Mouse (Mus musculus): ENCODE measurements at regions not wholly inside any gene's neighbourhood (a gene's known extent, or its start where the extent isn't known, plus 50 kb on each side); places are given as distances from the start of the nearest gene placed in this dataset.

DNA sequence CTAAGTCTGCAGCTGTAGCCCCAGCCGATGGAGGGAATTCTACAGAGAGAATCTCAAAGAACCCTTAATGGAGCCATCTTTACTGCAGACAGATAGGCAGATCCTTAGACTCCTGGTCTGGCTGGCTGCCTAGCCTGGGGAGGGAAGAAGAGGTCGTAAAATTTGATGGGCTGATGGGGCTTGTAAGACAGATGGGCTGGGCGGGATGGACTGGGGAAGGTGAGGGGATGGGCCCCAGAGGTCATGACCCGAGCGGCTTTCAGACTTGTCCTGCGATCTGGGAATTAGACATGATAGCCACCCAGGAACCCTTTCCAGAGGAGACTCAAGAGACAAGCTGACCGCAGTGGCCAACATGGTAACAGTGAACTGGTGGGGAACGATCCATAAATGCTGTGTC, 107.1 kb downstream of the Gadd45g start:
- no peak overlapping the region for H3K4me3 ChIP-seq (replicated peaks; ENCODE audit: insufficient read depth, low read depth, low read length)
- TF ChIP-seq POLR2A (IDR thresholded peaks at IDR 0.05; ENCODE audit: borderline replicate concordance, insufficient read depth, low read length): no peak
- TF ChIP-seq CTCF (IDR thresholded peaks at IDR 0.05; ENCODE audit: borderline replicate concordance, insufficient read depth, low read depth, low read length): no peak
- H3K27ac ChIP-seq (ENCODE audit: insufficient read depth, low read length): no peak overlapping the region
- no peak for DNase-seq
- H3K4me1 ChIP-seq (ENCODE audit: control insufficient read depth, insufficient read depth, low read length): no peaks in the 10 kb centered on the region
- 85% methylated on average over 8 of the region's 8 CpGs for WGBS
- no peaks in the 10 kb centered on the region for H3K27me3 ChIP-seq (ENCODE audit: control insufficient read depth, insufficient read depth, low read length)

DNA sequence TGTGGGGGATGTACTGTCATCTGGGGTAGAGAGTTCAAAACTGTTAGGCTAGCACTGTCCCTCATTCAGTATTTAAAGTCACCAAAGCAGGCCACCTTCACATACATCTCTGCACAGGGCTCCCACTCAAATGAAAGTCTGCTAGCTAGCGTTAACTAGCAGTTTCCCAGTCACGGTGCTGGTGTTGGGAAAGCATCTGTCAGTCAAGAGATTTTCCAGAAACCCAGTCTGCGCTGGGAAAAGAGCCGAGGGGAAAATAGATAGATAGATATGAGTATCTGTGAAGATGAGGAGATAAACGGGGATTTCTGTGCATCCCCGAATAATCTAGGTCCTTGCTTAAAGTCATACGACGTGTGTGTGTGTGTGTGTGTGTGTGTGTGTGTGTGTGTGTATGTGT, 110.6 kb downstream of the Gadd45g start:
- H3K27me3 ChIP-seq (ENCODE audit: control insufficient read depth, insufficient read depth, low read length): no peaks in the 10 kb centered on the region
- no peak for DNase-seq
- no peak overlapping the region for H3K4me3 ChIP-seq (replicated peaks; ENCODE audit: insufficient read depth, low read depth, low read length)
- WGBS: 85% methylated on average over 8 of the region's 8 CpGs
- TF ChIP-seq POLR2A (IDR thresholded peaks at IDR 0.05; ENCODE audit: borderline replicate concordance, insufficient read depth, low read length): no peak
- TF ChIP-seq CTCF (IDR thresholded peaks at IDR 0.05; ENCODE audit: borderline replicate concordance, insufficient read depth, low read depth, low read length): no peak
- H3K4me1 ChIP-seq (ENCODE audit: control insufficient read depth, insufficient read depth, low read length): no peaks in the 10 kb centered on the region
- no peak overlapping the region for H3K27ac ChIP-seq (ENCODE audit: insufficient read depth, low read length)

DNA sequence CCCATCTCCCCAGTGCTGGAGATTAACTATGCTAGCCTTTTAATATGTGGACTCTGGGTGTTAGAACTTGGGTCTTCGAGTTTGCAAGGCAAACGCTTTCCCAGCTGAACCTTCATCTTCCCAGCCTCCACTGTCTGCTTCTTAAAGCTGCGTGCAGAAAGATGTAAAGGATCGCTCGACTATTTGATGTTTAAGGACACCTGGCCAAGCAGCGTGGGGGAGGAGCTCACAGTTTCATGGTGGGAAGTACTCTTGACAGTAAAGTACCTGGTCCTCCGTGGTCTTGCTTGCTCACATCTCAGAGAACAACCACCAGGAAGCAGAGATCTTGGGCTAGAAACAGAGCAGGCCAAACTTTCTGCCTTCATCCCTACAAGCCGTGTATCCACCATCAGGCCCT, 113.1 kb downstream of the Gadd45g start:
- DNase-seq: no peak
- no peak for TF ChIP-seq CTCF (IDR thresholded peaks at IDR 0.05; ENCODE audit: borderline replicate concordance, insufficient read depth, low read depth, low read length)
- TF ChIP-seq POLR2A (IDR thresholded peaks at IDR 0.05; ENCODE audit: borderline replicate concordance, insufficient read depth, low read length): no peak
- Histone ChIP-seq H3K27ac (ENCODE audit: insufficient read depth, low read length) (no peak overlapping the region), H3K27me3 (ENCODE audit: control insufficient read depth, insufficient read depth, low read length) (no peaks in the 10 kb centered on the region), H3K4me3 (replicated peaks; ENCODE audit: insufficient read depth, low read depth, low read length) (no peak overlapping the region), H3K4me1 (ENCODE audit: control insufficient read depth, insufficient read depth, low read length) (peaks cover 3% of the 10 kb centered on the region)
- 87% methylated on average over 8 of the region's 8 CpGs for WGBS

DNA sequence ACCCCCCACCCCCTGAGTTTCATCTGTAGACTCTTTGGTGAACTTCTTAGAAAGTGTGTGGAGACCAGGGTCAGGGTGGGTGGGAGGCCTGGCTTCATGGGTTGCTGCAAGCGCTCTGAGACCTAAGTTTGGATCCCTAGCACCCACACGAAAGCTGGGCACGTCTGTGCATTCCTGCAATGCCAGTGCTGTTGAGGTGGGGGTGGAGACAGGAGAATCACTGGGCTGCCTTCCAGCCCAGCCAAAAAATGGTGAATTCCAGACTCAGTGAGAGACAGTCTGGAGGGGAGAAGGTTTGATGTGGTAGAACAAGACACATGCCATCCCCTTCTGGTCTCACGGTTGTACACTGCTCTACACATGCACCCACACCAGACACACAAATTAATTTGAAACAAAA, 113.8 kb downstream of the Gadd45g start:
- DNase-seq: no peak
- Histone ChIP-seq H3K4me3 (replicated peaks; ENCODE audit: insufficient read depth, low read depth, low read length) (no peak overlapping the region), H3K27me3 (ENCODE audit: control insufficient read depth, insufficient read depth, low read length) (no peaks in the 10 kb centered on the region), H3K27ac (ENCODE audit: insufficient read depth, low read length) (no peak overlapping the region), H3K4me1 (ENCODE audit: control insufficient read depth, insufficient read depth, low read length) (peaks cover 7% of the 10 kb centered on the region)
- WGBS: 85% methylated on average over 4 of the region's 4 CpGs
- TF ChIP-seq CTCF (IDR thresholded peaks at IDR 0.05; ENCODE audit: borderline replicate concordance, insufficient read depth, low read depth, low read length): no peak
- no peak for TF ChIP-seq POLR2A (IDR thresholded peaks at IDR 0.05; ENCODE audit: borderline replicate concordance, insufficient read depth, low read length)

DNA sequence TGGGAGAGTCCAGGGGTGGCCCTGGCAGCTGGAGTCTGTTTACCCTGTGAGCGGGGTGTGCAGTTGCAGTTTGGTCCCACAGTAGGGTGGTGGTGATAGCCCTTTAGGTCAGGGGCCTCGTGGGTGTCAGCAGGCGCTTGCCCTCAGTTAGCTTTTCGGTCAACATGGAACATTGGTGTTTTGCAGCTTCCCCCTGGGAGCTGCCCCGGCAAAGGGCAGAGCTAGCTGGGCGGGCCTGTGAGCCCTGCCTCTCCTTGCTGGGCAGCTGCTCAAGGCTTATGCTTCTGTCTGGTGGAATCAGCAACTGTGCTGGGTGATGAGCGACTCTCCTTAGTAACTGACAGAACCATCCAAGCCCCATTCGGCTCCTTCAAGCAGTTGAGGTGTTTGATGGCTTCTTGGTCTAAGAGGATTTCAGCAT, 115.7 kb downstream of the Gadd45g start:
- TF ChIP-seq CTCF (IDR thresholded peaks at IDR 0.05; ENCODE audit: borderline replicate concordance, insufficient read depth, low read depth, low read length): no peak
- TF ChIP-seq POLR2A (IDR thresholded peaks at IDR 0.05; ENCODE audit: borderline replicate concordance, insufficient read depth, low read length): no peak
- Histone ChIP-seq H3K4me1 (ENCODE audit: control insufficient read depth, insufficient read depth, low read length) (peaks cover 7% of the 10 kb centered on the region), H3K4me3 (replicated peaks; ENCODE audit: insufficient read depth, low read depth, low read length) (no peak overlapping the region), H3K27ac (ENCODE audit: insufficient read depth, low read length) (no peak overlapping the region), H3K27me3 (ENCODE audit: control insufficient read depth, insufficient read depth, low read length) (no peaks in the 10 kb centered on the region)
- WGBS: 70% methylated on average over 8 of the region's 8 CpGs
- DNase-seq: no peak

DNA sequence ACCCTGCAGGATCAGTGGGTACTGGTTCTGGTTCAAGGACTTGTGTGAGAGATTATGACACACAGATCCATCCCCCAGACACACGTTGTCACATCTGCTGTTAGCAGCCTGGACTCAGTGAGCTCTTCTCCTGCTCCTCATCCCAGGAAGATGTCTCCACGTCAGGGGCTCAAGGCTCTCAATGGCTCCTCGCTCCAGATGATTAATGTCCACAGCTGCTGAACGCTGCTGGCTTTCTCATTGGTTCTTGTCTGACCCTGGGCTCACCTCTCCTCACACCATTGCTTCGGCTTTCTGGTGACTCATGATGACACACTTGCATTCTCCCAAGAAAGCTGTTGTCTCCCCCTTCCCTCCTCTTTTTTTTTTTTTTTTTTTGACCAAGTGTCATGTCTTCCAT, 116.2 kb downstream of the Gadd45g start:
- Histone ChIP-seq H3K4me1 (ENCODE audit: control insufficient read depth, insufficient read depth, low read length) (peaks cover 7% of the 10 kb centered on the region), H3K4me3 (replicated peaks; ENCODE audit: insufficient read depth, low read depth, low read length) (no peak overlapping the region), H3K27me3 (ENCODE audit: control insufficient read depth, insufficient read depth, low read length) (no peaks in the 10 kb centered on the region), H3K27ac (ENCODE audit: insufficient read depth, low read length) (no peak overlapping the region)
- 91% methylated on average over 5 of the region's 5 CpGs for WGBS
- no peak for DNase-seq
- no peak for TF ChIP-seq CTCF (IDR thresholded peaks at IDR 0.05; ENCODE audit: borderline replicate concordance, insufficient read depth, low read depth, low read length)
- no peak for TF ChIP-seq POLR2A (IDR thresholded peaks at IDR 0.05; ENCODE audit: borderline replicate concordance, insufficient read depth, low read length)

DNA sequence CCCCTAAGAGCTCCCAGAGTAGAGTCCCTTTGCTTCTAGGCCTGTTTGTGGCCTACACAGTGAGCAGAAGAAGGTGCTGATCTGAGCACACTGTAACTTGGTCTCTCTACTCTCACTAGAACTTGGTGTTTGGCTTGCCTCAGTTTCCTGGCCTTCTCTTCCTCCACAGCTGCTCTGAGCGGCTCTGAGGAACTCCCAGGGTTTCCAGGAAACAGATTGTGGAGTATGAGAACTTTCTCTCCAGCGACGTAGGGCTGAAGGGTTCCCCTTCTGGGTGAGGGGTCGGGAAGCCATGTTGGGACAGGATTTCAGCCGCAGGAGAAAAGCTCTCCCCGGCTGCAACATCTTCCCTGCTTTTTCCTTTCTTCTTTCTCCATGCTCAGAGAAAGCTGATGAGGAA, 117.5 kb downstream of the Gadd45g start:
- 77% methylated on average over 6 of the region's 6 CpGs for WGBS
- no peaks in the 10 kb centered on the region for H3K27me3 ChIP-seq (ENCODE audit: control insufficient read depth, insufficient read depth, low read length)
- H3K4me3 ChIP-seq (replicated peaks; ENCODE audit: insufficient read depth, low read depth, low read length): no peak overlapping the region
- TF ChIP-seq CTCF (IDR thresholded peaks at IDR 0.05; ENCODE audit: borderline replicate concordance, insufficient read depth, low read depth, low read length) (no peak), POLR2A (IDR thresholded peaks at IDR 0.05; ENCODE audit: borderline replicate concordance, insufficient read depth, low read length) (no peak)
- H3K27ac ChIP-seq (ENCODE audit: insufficient read depth, low read length): no peak overlapping the region
- H3K4me1 ChIP-seq (ENCODE audit: control insufficient read depth, insufficient read depth, low read length): peaks cover 7% of the 10 kb centered on the region
- DNase-seq: no peak

DNA sequence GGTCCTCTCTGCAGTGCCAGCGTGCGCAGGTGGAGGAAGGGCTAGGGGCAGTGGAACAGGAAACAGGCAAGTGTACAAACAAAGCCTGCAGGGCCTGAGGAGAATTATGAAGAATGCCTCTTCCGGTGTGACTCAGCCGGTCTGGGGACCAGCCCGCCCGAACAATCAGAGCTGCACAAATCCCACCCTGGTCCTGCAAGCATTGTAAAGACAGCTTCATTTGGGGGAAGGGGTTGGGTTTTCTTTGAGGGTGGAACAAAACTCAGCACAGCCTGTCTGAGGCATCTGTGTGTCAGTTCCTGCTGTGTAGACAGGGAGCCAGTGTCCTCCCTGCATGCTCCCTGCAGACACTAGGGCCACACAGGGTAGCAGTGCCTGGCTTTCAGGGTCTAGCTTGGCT, 117.9 kb downstream of the Gadd45g start:
- 72% methylated on average over 6 of the region's 6 CpGs for WGBS
- no peak for TF ChIP-seq POLR2A (IDR thresholded peaks at IDR 0.05; ENCODE audit: borderline replicate concordance, insufficient read depth, low read length)
- TF ChIP-seq CTCF (IDR thresholded peaks at IDR 0.05; ENCODE audit: borderline replicate concordance, insufficient read depth, low read depth, low read length): no peak
- Histone ChIP-seq H3K4me3 (replicated peaks; ENCODE audit: insufficient read depth, low read depth, low read length) (no peak overlapping the region), H3K27me3 (ENCODE audit: control insufficient read depth, insufficient read depth, low read length) (no peaks in the 10 kb centered on the region), H3K4me1 (ENCODE audit: control insufficient read depth, insufficient read depth, low read length) (peaks cover 7% of the 10 kb centered on the region), H3K27ac (ENCODE audit: insufficient read depth, low read length) (no peak overlapping the region)
- no peak for DNase-seq
